Mouse (Mus musculus): ENCODE measurements at regions not wholly inside any gene's neighbourhood (a gene's known extent, or its start where the extent isn't known, plus 50 kb on each side); places are given as distances from the start of the nearest gene placed in this dataset.

DNA sequence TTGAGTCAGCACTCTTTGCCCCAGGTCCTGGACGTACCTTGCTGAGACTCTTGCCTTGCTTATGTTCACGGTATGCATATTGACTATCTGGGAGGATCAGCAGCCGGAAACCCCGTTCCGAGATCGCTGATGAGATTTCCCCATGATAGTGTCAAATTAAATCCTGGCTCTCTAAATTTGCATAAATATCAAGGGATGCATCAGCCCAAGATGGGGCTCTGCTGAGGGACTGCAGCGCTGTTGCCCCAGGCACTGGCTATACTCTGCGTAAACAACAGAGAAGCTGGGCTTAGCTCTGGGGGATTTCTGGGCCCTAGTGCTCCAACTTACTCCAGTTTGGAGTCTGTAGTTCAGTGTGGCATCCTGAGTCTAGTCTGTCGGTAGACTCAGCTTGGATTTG lies 641.1 kb upstream of the Sox9 start:
- H3K9me3 ChIP-seq (ENCODE audit: control insufficient read depth, low read length), result no peaks in the 10 kb centered on the region
- WGBS, result 79% methylated on average over 9 of the region's 9 CpGs
- no peak overlapping the region for H3K4me3 ChIP-seq (ENCODE audit: low read length)
- no peak overlapping the region for H3K9ac ChIP-seq (ENCODE audit: low read length)
- no peaks in the 10 kb centered on the region for H3K4me1 ChIP-seq (replicated peaks; ENCODE audit: control insufficient read depth, insufficient read depth, low read length)
- H3K4me2 ChIP-seq (ENCODE audit: low read depth, low read length), result no peak overlapping the region
- no peak for ATAC-seq (ENCODE audit: low read depth)
- H3K36me3 ChIP-seq (ENCODE audit: control insufficient read depth, insufficient read depth, low read length), result no peaks in the 10 kb centered on the region
- no peak overlapping the region for H3K27ac ChIP-seq (ENCODE audit: low read length)
- H3K27me3 ChIP-seq (ENCODE audit: control insufficient read depth, insufficient read depth, low read depth, low read length), result no peaks in the 10 kb centered on the region

DNA sequence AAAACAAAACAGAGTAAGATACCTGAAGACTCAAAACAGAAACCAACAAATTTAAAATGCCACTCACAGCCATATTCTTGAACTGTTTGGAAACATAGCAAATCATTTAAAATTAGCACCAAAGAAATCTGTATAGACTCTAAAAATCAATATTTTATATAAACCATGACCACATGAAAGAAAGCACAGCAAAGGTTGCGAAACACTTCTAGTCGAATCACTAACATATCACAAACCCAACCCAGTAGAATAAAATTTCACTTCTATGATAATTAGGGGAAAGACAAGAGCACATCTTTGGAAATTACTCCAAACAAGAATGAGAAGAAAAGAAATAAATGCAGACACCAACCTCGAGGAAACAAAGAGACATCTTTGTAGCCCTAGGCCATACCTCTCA lies 630.0 kb upstream of the Sox9 start:
- no peak overlapping the region for H3K9ac ChIP-seq (ENCODE audit: low read length)
- 81% methylated on average over 3 of the region's 3 CpGs for WGBS
- ATAC-seq (ENCODE audit: low read depth), result no peak
- no peak overlapping the region for H3K4me3 ChIP-seq (ENCODE audit: low read length)
- no peak overlapping the region for H3K27ac ChIP-seq (ENCODE audit: low read length)
- no peaks in the 10 kb centered on the region for H3K9me3 ChIP-seq (ENCODE audit: control insufficient read depth, low read length)
- H3K36me3 ChIP-seq (ENCODE audit: control insufficient read depth, insufficient read depth, low read length), result no peaks in the 10 kb centered on the region
- no peak overlapping the region for H3K4me2 ChIP-seq (ENCODE audit: low read depth, low read length)
- no peaks in the 10 kb centered on the region for H3K27me3 ChIP-seq (ENCODE audit: control insufficient read depth, insufficient read depth, low read depth, low read length)
- peaks cover 11% of the 10 kb centered on the region for H3K4me1 ChIP-seq (replicated peaks; ENCODE audit: control insufficient read depth, insufficient read depth, low read length)

DNA sequence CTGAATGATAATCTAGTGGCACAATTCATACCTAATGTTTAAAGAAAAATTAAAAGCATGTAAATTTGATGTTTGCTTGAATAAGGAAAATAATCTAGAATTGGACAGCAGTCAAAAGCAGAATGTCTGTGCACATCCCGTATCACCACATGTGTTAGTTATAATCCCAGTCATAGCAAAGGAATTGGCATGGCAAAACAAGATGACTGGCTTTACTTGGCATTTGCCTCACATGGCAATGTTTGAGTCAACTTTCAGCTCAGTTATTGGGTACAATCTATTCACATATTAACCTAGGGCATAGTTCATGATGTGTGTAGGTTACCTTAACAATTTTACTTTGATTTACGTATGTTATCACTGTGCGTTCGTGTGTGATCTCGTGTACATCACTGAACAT lies 628.8 kb upstream of the Sox9 start:
- H3K4me2 ChIP-seq (ENCODE audit: low read depth, low read length), result no peak overlapping the region
- H3K9ac ChIP-seq (ENCODE audit: low read length), result no peak overlapping the region
- H3K27ac ChIP-seq (ENCODE audit: low read length), result no peak overlapping the region
- ATAC-seq (ENCODE audit: low read depth), result no peak
- H3K4me3 ChIP-seq (ENCODE audit: low read length), result no peak overlapping the region
- no peaks in the 10 kb centered on the region for H3K9me3 ChIP-seq (ENCODE audit: control insufficient read depth, low read length)
- no peaks in the 10 kb centered on the region for H3K36me3 ChIP-seq (ENCODE audit: control insufficient read depth, insufficient read depth, low read length)
- H3K27me3 ChIP-seq (ENCODE audit: control insufficient read depth, insufficient read depth, low read depth, low read length), result no peaks in the 10 kb centered on the region
- WGBS, result 93% methylated on average over 5 of the region's 5 CpGs
- H3K4me1 ChIP-seq (replicated peaks; ENCODE audit: control insufficient read depth, insufficient read depth, low read length), result peaks cover 11% of the 10 kb centered on the region

DNA sequence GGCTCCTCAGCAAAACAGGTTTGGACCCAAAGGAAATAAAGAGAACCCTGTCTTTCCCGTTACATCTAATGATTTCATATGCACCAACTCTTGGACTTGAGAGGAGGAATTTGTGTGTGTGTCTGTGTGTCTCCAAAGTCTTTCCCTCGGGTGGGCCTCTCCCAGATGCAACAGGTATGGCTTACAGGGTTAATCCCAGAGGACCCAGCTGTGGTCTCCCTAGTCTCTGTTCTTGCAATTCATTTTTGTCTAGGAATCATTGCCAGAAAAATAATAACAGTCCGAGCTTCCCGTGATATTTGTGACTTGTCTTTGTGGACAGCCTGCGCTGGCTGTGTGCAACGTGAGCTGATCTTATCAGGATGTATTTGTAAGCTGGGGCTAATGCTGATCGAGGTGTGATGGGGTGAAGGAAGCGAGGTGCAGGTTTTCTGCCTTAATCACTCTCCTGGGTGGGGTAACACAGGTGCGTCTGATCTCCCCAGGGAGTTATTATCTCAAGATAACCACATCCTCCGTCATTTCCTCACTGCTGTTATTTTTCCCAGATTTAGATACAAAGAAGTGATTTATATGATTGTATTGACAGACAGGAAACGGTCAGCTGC lies 627.2 kb upstream of the Sox9 start:
- no peaks in the 10 kb centered on the region for H3K9me3 ChIP-seq (ENCODE audit: control insufficient read depth, low read length)
- H3K9ac ChIP-seq (ENCODE audit: low read length), result 0 out of 2 replicates have a peak overlapping the region, but pooled peaks have one; percentile 5
- WGBS, result 14% methylated on average over 11 of the region's 11 CpGs
- ATAC-seq (ENCODE audit: low read depth), result no peak
- H3K4me1 ChIP-seq (replicated peaks; ENCODE audit: control insufficient read depth, insufficient read depth, low read length), result peaks cover 11% of the 10 kb centered on the region
- H3K4me2 ChIP-seq (ENCODE audit: low read depth, low read length), result peak overlapping the region; percentile 28
- H3K27ac ChIP-seq (ENCODE audit: low read length), result 0 out of 2 replicates have a peak overlapping the region, but pooled peaks have one; percentile 5
- no peaks in the 10 kb centered on the region for H3K36me3 ChIP-seq (ENCODE audit: control insufficient read depth, insufficient read depth, low read length)
- H3K27me3 ChIP-seq (ENCODE audit: control insufficient read depth, insufficient read depth, low read depth, low read length), result no peaks in the 10 kb centered on the region
- no peak overlapping the region for H3K4me3 ChIP-seq (ENCODE audit: low read length)

DNA sequence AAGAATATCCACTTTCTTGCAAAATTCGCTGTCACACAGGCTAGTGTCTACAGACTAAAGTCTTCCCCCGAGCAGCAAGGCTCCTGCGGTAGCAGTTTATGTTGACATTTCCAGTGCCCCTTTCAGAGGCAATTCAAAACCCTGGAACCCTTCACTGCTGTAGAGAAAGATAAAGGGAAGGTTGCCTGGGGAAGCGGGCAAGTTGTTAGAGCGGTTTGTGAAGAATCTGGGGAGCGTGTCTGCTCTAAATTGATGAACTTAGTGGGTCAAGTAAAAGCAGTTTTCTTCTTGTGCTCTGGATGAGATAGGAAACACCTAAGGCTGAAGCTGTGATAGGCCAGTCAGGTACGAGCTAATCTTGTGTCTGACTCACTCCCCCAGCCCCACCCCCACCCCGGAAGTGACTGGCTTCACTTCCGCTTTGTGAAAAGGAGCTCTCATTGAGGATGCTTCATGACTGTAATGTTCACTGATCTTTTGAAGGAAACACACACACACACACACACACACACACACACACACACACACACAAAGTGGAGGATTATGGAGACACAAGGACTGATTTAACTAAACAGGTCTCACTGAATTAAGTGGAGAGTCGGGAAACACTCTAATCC lies 626.6 kb upstream of the Sox9 start:
- H3K27ac ChIP-seq (ENCODE audit: low read length), result 0 out of 2 replicates have a peak overlapping the region, but pooled peaks have one; percentile 5
- H3K9me3 ChIP-seq (ENCODE audit: control insufficient read depth, low read length), result no peaks in the 10 kb centered on the region
- 0 out of 2 replicates have a peak overlapping the region, but pooled peaks have one; percentile 5 for H3K9ac ChIP-seq (ENCODE audit: low read length)
- H3K36me3 ChIP-seq (ENCODE audit: control insufficient read depth, insufficient read depth, low read length), result no peaks in the 10 kb centered on the region
- H3K4me3 ChIP-seq (ENCODE audit: low read length), result no peak overlapping the region
- H3K27me3 ChIP-seq (ENCODE audit: control insufficient read depth, insufficient read depth, low read depth, low read length), result no peaks in the 10 kb centered on the region
- peak overlapping the region; percentile 28 for H3K4me2 ChIP-seq (ENCODE audit: low read depth, low read length)
- WGBS, result 17% methylated on average over 10 of the region's 10 CpGs
- H3K4me1 ChIP-seq (replicated peaks; ENCODE audit: control insufficient read depth, insufficient read depth, low read length), result peaks cover 11% of the 10 kb centered on the region
- no peak for ATAC-seq (ENCODE audit: low read depth)

DNA sequence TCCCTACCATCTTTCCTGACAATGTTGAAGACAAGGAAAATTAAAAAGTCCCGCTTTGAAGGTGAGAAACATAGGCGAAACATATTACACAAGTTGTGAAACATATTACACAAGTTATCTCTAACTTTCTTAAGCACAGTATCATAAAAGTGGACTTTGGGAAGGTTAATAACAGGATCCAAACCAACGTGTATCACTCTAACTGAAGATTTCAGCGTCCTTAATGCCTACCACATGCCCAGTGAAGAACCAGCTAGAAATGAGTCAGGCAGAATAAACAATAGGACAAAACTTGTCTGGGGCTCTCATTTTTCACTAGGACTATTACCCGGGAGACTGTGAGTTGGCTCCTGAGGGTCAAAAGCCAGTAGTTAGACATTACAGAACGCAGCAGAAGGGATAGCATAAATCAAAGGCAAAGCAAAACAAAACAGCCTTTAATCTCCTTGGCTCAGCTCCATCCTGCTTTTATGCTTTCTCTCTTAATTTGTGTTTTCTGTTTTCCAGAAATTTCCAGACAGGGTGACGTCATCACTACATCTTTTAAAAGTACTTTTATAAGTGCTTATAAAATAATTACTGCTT lies 618.3 kb upstream of the Sox9 start:
- Histone ChIP-seq H3K27me3 (ENCODE audit: control insufficient read depth, insufficient read depth, low read depth, low read length) (no peaks in the 10 kb centered on the region), H3K4me1 (replicated peaks; ENCODE audit: control insufficient read depth, insufficient read depth, low read length) (no peaks in the 10 kb centered on the region), H3K9me3 (ENCODE audit: control insufficient read depth, low read length) (no peaks in the 10 kb centered on the region), H3K27ac (ENCODE audit: low read length) (no peak overlapping the region), H3K4me3 (ENCODE audit: low read length) (no peak overlapping the region), H3K4me2 (ENCODE audit: low read depth, low read length) (no peak overlapping the region), H3K9ac (ENCODE audit: low read length) (no peak overlapping the region), H3K36me3 (ENCODE audit: control insufficient read depth, insufficient read depth, low read length) (no peaks in the 10 kb centered on the region)
- no peak for ATAC-seq (ENCODE audit: low read depth)
- WGBS, result 43% methylated on average over 7 of the region's 7 CpGs

DNA sequence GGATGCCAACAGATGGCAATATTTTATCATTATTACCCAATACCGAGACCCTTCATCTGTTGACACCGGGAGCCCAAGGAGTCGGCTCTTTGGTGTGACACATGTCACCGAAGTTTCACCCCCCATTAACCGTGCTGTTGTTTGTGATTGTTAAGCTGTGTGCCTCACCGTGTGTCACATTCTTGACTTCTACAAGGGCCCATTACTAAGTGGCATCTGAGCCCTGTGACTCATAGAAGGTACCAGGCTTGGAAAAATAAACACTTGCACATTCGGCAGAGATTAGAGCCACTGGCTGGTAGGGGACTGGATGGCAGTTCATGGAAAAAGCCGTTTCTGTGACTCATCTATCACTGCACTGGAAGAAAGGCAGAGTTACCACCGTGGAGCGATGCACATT lies 608.4 kb upstream of the Sox9 start:
- no peak overlapping the region for H3K9ac ChIP-seq (ENCODE audit: low read length)
- no peak overlapping the region for H3K4me3 ChIP-seq (ENCODE audit: low read length)
- no peak for ATAC-seq (ENCODE audit: low read depth)

DNA sequence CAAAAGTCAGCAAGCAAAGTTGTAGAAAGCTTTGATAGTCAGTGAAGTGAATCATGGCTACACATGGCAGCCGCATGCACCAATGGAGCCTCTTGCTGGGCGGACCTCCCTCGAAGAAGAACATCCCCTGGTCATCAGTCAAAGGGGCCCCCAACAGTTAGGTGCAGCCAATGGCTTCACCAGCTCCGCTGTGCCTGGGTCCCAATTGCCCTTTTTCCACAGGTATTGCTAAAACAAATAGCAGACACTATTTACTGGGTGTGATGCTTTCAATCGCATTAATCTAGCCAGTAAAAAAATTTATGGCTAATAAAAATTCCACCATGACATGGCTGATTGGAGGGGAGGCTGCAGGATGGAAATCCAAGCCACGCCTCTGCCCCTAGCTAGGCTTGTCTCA lies 606.7 kb upstream of the Sox9 start:
- no peak overlapping the region for H3K4me3 ChIP-seq (ENCODE audit: low read length)
- no peak for ATAC-seq (ENCODE audit: low read depth)
- no peaks in the 10 kb centered on the region for H3K27me3 ChIP-seq (ENCODE audit: control insufficient read depth, insufficient read depth, low read depth, low read length)
- H3K9me3 ChIP-seq (ENCODE audit: control insufficient read depth, low read length), result no peaks in the 10 kb centered on the region
- H3K4me1 ChIP-seq (replicated peaks; ENCODE audit: control insufficient read depth, insufficient read depth, low read length), result no peaks in the 10 kb centered on the region
- no peaks in the 10 kb centered on the region for H3K36me3 ChIP-seq (ENCODE audit: control insufficient read depth, insufficient read depth, low read length)
- H3K27ac ChIP-seq (ENCODE audit: low read length), result no peak overlapping the region
- H3K4me2 ChIP-seq (ENCODE audit: low read depth, low read length), result no peak overlapping the region
- no peak overlapping the region for H3K9ac ChIP-seq (ENCODE audit: low read length)
- WGBS, result 86% methylated on average over 6 of the region's 6 CpGs

More for the DNA sequence above, 608.4 kb upstream of the Sox9 start:
- Histone ChIP-seq H3K27ac (ENCODE audit: low read length) (no peak overlapping the region), H3K36me3 (ENCODE audit: control insufficient read depth, insufficient read depth, low read length) (no peaks in the 10 kb centered on the region), H3K4me2 (ENCODE audit: low read depth, low read length) (no peak overlapping the region), H3K4me1 (replicated peaks; ENCODE audit: control insufficient read depth, insufficient read depth, low read length) (no peaks in the 10 kb centered on the region), H3K9me3 (ENCODE audit: control insufficient read depth, low read length) (no peaks in the 10 kb centered on the region), H3K27me3 (ENCODE audit: control insufficient read depth, insufficient read depth, low read depth, low read length) (no peaks in the 10 kb centered on the region)
- 35% methylated on average over 10 of the region's 10 CpGs for WGBS

DNA sequence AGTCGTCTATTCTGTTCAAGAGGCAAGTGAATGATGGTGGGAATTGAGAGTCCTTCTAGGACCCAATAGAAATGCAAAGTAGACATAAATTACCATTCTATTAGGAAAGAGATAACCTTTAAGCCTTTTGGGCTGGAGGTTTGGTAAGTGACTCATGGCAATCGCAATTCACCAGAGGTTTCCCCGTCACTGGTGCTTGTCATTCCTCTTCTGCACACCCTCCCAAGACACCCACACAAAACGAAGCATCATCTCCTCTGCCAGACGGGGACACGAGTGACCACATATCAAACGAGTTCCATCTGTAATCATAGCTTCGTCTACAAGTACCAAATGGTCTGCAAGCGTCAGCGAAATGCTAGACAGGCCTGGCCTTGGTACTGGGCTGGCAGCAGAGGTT lies 601.4 kb upstream of the Sox9 start:
- Histone ChIP-seq H3K36me3 (ENCODE audit: control insufficient read depth, insufficient read depth, low read length) (no peaks in the 10 kb centered on the region), H3K4me2 (ENCODE audit: low read depth, low read length) (no peak overlapping the region), H3K4me1 (replicated peaks; ENCODE audit: control insufficient read depth, insufficient read depth, low read length) (no peaks in the 10 kb centered on the region), H3K27me3 (ENCODE audit: control insufficient read depth, insufficient read depth, low read depth, low read length) (no peaks in the 10 kb centered on the region), H3K4me3 (ENCODE audit: low read length) (no peak overlapping the region), H3K9ac (ENCODE audit: low read length) (no peak overlapping the region), H3K9me3 (ENCODE audit: control insufficient read depth, low read length) (no peaks in the 10 kb centered on the region), H3K27ac (ENCODE audit: low read length) (no peak overlapping the region)
- ATAC-seq (ENCODE audit: low read depth), result no peak
- WGBS, result 74% methylated on average over 10 of the region's 10 CpGs
